Mouse (Mus musculus) embryonic fibroblast, embryonic 13.5 days (primary cell): ENCODE data around the gene Atrn. TPM values are rescaled to one million over a fixed set of nuclear protein-coding genes. Genes with fewer than 3 reads are reported as not detected.
A peak's percentile ranks its signal among the peaks of the same experiment; 100 is the strongest.

ENCODE experiments used
- H3K27ac ChIP-seq: 2 replicates; pipeline ENCODE4 v1.5.1; 2012; ENCODE audit warnings: low read length, control low read depth, inconsistent platforms; ENCODE audit not compliant: insufficient read depth
- H3K4me1 ChIP-seq: 2 replicates; pipeline ENCODE4 v1.6.1; 2011; ENCODE audit warnings: low read length; ENCODE audit not compliant: control insufficient read depth, insufficient read depth
- H3K4me3 ChIP-seq: 2 replicates; pipeline ENCODE4 v1.5.1; 2011; ENCODE audit warnings: mild to moderate bottlenecking, control low read depth, low read length; ENCODE audit not compliant: insufficient read depth
- CTCF ChIP-seq: IDR thresholded peaks from 2 replicates; pipeline ENCODE4 v1.5.1; 2011; ENCODE audit warnings: mild to moderate bottlenecking, control low read depth, low read length, moderate library complexity, borderline replicate concordance; ENCODE audit not compliant: insufficient read depth
- POLR2A ChIP-seq: IDR thresholded peaks from 2 replicates; pipeline ENCODE4 v1.6.1; 2011; ENCODE audit warnings: low read depth, mild to moderate bottlenecking, control low read depth, low read length, moderate library complexity
- polyA plus RNA-seq: library from polyadenylated mRNA; stranded (reverse); fragments of >200 nt; gene quantifications from 2 replicates; pipeline ENCODE4 v1.2.4, GENCODE M21; 2011; ENCODE audit warnings: low read depth; ENCODE audit not compliant: missing spikeins, insufficient read length

Gene Atrn
- polyA plus RNA-seq, result 28.4 and 30.0 TPM in 2 replicates

DNA sequence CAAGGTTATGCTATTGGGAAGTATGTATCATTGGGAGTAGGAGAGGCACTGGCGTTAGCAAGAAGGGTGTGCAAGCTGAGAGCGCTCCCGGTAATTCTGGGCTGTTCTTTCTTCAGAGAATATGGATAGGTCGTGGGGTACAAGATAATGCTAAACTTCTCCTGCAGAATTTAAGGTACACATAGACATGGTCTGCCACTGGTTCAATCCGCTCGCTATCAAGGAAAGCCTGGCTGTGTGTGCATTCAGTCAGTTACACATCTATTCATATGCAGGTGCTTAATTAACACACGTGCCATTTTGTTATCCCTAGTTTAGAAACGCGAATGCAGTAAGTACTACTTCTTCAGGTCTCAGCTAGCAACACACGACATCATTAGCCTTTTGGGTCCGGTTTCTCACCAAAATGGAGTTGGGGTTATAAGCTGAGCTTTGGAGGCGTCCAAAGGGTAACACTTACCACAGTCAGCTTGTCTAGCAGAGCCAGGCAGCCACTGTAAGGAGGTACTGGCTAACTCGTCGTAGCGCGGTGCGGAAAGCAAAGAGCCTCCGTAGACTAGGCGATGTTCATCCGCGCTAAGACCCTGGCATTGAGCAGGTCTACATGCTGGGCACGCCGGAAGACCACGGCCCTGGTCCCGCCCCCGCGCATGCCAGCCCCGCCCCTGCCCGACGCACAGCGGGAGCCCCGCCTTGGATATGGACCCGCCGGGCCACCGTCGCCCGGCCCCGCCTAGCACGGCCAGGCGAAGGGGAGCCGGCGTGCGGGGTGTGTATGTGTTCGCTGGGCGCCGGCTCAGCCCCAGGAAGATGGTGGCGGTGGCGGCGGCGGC is at the start of gene Atrn, which contains the start of gene 4930402H24Rik:
TSS of gene Atrn (plus strand) at position 745 of the 833 bp plus-strand sequence.
TSS of gene 4930402H24Rik (minus strand) at position 656 of the 833 bp plus-strand sequence.
- no peak within 1 kb of the TSS for H3K27ac ChIP-seq
- TF ChIP-seq CTCF (no peak), POLR2A (peak; percentile 93)
- peak within 1 kb of the TSS; percentile 86 for H3K4me3 ChIP-seq
- peaks cover 6% of the 10 kb centered on the region; the same call in 1 of the 2 replicates for H3K4me1 ChIP-seq

GRCm38 (mm10) chr2:130862091-130862490 is 44.2 kb upstream of the Atrn start:
- Histone ChIP-seq H3K4me3 (no peak overlapping the region), H3K4me1 (no peaks in the 10 kb centered on the region), H3K27ac (no peak overlapping the region)
- TF ChIP-seq CTCF, result no peak
- no peak for TF ChIP-seq POLR2A

GRCm38 (mm10) chr2:130870916-130871315 is 35.4 kb upstream of the Atrn start:
- Histone ChIP-seq H3K4me3 (no peak overlapping the region), H3K4me1 (peaks cover 3% of the 10 kb centered on the region; the same call in 1 of the 2 replicates), H3K27ac (no peak overlapping the region)
- no peak for TF ChIP-seq CTCF
- no peak for TF ChIP-seq POLR2A

GRCm38 (mm10) chr2:130877376-130877775 is 28.9 kb upstream of the Atrn start:
- TF ChIP-seq CTCF, result no peak
- no peak for TF ChIP-seq POLR2A
- no peak overlapping the region for H3K4me3 ChIP-seq

GRCm38 (mm10) chr2:130886983-130887382 is 19.3 kb upstream of the Atrn start:
- TF ChIP-seq CTCF (no peak), POLR2A (no peak)

More at GRCm38 (mm10) chr2:130877376-130877775, 28.9 kb upstream of the Atrn start:
- Histone ChIP-seq H3K27ac (peak overlapping the region; percentile 57; the same call in 1 of the 2 replicates), H3K4me1 (peaks cover 14% of the 10 kb centered on the region)

GRCm38 (mm10) chr2:130887456-130887855 is 18.8 kb upstream of the Atrn start:
- Histone ChIP-seq H3K4me1 (peaks cover 2% of the 10 kb centered on the region; the same call in 1 of the 2 replicates), H3K27ac (peak overlapping the region; percentile 52; the same call in 1 of the 2 replicates), H3K4me3 (no peak overlapping the region)
- TF ChIP-seq POLR2A (no peak), CTCF (no peak)

More at GRCm38 (mm10) chr2:130886983-130887382, 19.3 kb upstream of the Atrn start:
- peaks cover 2% of the 10 kb centered on the region; the same call in 1 of the 2 replicates for H3K4me1 ChIP-seq
- H3K27ac ChIP-seq, result peak overlapping the region; percentile 52
- no peak overlapping the region for H3K4me3 ChIP-seq

GRCm38 (mm10) chr2:130896944-130897343 is 9.4 kb upstream of the Atrn start:
- H3K4me3 ChIP-seq, result no peak overlapping the region
- H3K27ac ChIP-seq, result no peak overlapping the region
- no peak for TF ChIP-seq POLR2A
- TF ChIP-seq CTCF, result no peak
- H3K4me1 ChIP-seq, result no peaks in the 10 kb centered on the region

DNA sequence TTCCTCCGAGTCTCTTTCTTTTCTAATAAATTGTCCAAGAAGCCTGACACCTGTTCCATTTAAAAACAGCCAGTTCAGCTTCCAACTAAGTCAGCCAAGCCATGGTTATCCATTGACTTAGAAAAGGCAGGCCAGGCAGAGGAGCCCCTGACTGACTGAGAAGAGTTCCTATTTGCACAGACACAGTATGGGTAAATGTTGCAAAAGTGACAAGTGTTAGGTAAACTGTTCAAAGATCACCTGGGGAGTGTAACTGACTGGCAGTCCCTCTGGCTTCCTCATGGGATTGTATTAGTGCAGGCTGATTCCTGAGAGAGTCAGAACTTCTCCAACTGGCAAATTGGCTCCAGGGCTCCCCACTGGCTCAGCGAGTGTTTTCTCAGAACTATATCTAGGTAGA is 8.4 kb upstream of the Atrn start:
- Histone ChIP-seq H3K4me3 (no peak overlapping the region), H3K27ac (no peak overlapping the region), H3K4me1 (no peaks in the 10 kb centered on the region)
- TF ChIP-seq POLR2A, result no peak
- no peak for TF ChIP-seq CTCF

DNA sequence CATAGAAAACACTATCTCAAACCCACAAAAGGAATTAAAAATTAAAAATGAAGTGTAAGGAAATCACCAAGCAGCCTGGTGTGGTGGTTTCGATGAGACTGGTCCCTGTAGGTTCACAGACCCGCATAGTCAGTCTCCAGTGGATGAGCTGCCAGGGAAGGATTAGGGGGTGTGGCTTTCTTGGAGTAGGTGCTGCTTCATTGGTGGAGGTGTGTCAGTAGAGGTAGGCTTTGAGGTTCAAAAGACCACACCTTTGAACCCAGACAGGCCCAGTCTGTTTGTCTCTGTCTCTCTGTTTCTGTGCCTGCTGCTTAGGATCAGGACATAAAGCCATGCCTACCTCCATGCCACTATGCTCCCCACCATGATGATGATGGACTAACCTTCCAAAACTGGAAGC is 7.5 kb upstream of the Atrn start:
- H3K27ac ChIP-seq, result no peak overlapping the region
- no peaks in the 10 kb centered on the region for H3K4me1 ChIP-seq
- TF ChIP-seq CTCF (no peak), POLR2A (no peak)
- H3K4me3 ChIP-seq, result no peak overlapping the region

DNA sequence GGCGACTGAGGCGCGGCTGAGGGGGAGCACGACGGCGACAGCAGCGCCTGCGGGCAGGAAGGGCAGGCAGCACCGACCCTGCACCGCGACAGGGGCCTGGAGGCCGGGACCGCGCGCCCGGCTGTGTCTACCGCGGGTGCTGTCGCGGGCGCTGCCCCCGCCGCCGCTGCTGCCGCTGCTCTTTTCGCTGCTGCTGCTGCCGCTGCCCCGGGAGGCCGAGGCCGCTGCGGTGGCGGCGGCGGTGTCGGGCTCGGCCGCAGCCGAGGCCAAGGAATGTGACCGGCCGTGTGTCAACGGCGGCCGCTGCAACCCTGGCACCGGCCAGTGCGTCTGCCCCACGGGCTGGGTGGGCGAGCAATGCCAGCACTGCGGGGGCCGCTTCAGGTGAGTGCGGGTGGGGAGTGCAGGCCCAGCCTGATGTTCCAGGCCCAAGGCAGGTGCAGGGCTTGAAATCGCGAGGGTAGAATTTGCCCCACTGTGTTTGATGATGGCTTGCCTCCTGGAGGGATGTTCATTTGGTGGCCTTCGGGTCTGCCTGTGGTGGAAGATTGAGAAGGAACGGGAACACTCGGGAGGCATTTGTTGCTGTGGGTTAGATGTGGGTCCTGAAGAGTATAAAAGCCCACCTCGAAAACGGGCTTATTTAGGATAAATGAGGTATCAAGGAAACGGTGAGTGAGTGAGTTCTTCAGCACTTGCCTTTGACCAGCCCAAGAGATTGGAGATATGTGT is 455 bp downstream of the Atrn start:
- Histone ChIP-seq H3K4me3 (peak overlapping the region; percentile 64), H3K4me1 (peaks cover 6% of the 10 kb centered on the region; the same call in 1 of the 2 replicates), H3K27ac (no peak overlapping the region)
- no peak for TF ChIP-seq CTCF
- no peak for TF ChIP-seq POLR2A
